Mouse (Mus musculus): ENCODE results near the gene Rhobtb1.
A peak's percentile ranks its signal among the peaks of the same experiment; 100 is the strongest.

Gene Rhobtb1

DNA sequence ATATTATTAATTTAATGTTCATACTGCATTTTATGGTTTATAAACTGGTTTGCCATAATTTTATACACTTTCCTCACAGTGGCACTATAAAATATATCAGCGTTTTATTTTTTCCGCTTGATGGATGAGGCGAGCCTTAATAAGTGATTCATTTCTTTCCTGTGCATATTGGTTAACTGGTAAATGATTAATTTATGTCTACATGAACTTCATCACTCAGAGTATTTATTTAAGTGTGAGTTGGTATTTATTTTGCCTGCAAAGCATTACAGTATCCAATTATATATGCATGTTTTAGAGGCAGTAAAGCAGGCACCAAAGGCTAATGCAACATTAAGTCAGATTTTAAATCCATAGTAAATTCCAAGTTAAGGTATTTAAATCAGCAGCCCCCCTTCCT lies 14.6 kb downstream of the Rhobtb1 start:
- H3K4me3 ChIP-seq (replicated peaks; ENCODE audit: low read length) = no peak overlapping the region
- TF ChIP-seq POU5F1 (IDR thresholded peaks at IDR 0.05; ENCODE audit: borderline replicate concordance, low read length) (no peak), CTCF (conservative IDR thresholded peaks at IDR 0.05; ENCODE audit: low read length) (no peak), NANOG (IDR thresholded peaks at IDR 0.05; ENCODE audit: borderline replicate concordance, low read length) (no peak)
- no peaks in the 10 kb centered on the region for H3K27me3 ChIP-seq (ENCODE audit: insufficient read depth, low read length)
- no peaks in the 10 kb centered on the region for H3K36me3 ChIP-seq (ENCODE audit: insufficient read depth, low read length)
- H3K9me3 ChIP-seq (ENCODE audit: low read length) = no peaks in the 10 kb centered on the region
- 0 out of 2 replicates have a peak, but pooled peaks cover 3% of the 10 kb centered on the region for H3K4me1 ChIP-seq (replicated peaks; ENCODE audit: low read depth, low read length)

DNA sequence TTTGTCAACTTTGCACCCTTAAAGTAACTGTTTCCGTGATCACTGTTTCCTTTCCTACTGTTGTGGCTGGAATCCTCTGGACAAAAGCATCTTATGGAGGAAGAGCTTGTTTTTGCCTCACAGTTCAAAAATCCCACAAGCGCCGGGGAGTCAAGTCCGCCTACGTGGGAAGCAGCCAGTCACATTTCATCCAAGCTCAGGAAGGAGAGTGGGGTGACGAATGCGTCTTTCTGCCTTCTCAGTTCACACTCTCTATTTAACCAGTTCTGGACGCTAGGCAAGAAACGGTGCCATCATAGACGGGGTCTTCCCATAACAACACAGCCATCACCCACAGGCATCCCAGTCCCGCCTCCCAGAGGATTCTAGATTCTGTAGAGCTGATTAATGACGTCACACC lies 15.3 kb downstream of the Rhobtb1 start:
- no peak for TF ChIP-seq NANOG (IDR thresholded peaks at IDR 0.05; ENCODE audit: borderline replicate concordance, low read length)
- TF ChIP-seq POU5F1 (IDR thresholded peaks at IDR 0.05; ENCODE audit: borderline replicate concordance, low read length) = no peak
- no peak for TF ChIP-seq CTCF (conservative IDR thresholded peaks at IDR 0.05; ENCODE audit: low read length)
- Histone ChIP-seq H3K4me1 (replicated peaks; ENCODE audit: low read depth, low read length) (0 out of 2 replicates have a peak, but pooled peaks cover 3% of the 10 kb centered on the region), H3K4me3 (replicated peaks; ENCODE audit: low read length) (no peak overlapping the region), H3K27me3 (ENCODE audit: insufficient read depth, low read length) (no peaks in the 10 kb centered on the region), H3K36me3 (ENCODE audit: insufficient read depth, low read length) (no peaks in the 10 kb centered on the region), H3K9me3 (ENCODE audit: low read length) (no peaks in the 10 kb centered on the region)

- no peak for TF ChIP-seq CTCF (conservative IDR thresholded peaks at IDR 0.05; ENCODE audit: low read length)
- no peak for TF ChIP-seq POU5F1 (IDR thresholded peaks at IDR 0.05; ENCODE audit: borderline replicate concordance, low read length)
- no peak for TF ChIP-seq NANOG (IDR thresholded peaks at IDR 0.05; ENCODE audit: borderline replicate concordance, low read length)
- no peaks in the 10 kb centered on the region for H3K36me3 ChIP-seq (ENCODE audit: insufficient read depth, low read length)
These were observed 21.2 kb downstream of the Rhobtb1 start for GRCm38 (mm10) chr10:69172412-69172811.

GRCm38 (mm10) chr10:69176116-69176515 lies 24.9 kb downstream of the Rhobtb1 start:
- Histone ChIP-seq H3K36me3 (ENCODE audit: insufficient read depth, low read length) (no peaks in the 10 kb centered on the region), H3K27me3 (ENCODE audit: insufficient read depth, low read length) (no peaks in the 10 kb centered on the region), H3K4me1 (replicated peaks; ENCODE audit: low read depth, low read length) (no peaks in the 10 kb centered on the region), H3K9me3 (ENCODE audit: low read length) (no peaks in the 10 kb centered on the region), H3K4me3 (replicated peaks; ENCODE audit: low read length) (no peak overlapping the region)
- TF ChIP-seq NANOG (IDR thresholded peaks at IDR 0.05; ENCODE audit: borderline replicate concordance, low read length) (no peak), POU5F1 (IDR thresholded peaks at IDR 0.05; ENCODE audit: borderline replicate concordance, low read length) (no peak), CTCF (conservative IDR thresholded peaks at IDR 0.05; ENCODE audit: low read length) (no peak)

More at GRCm38 (mm10) chr10:69172412-69172811, 21.2 kb downstream of the Rhobtb1 start:
- no peaks in the 10 kb centered on the region for H3K27me3 ChIP-seq (ENCODE audit: insufficient read depth, low read length)
- H3K4me3 ChIP-seq (replicated peaks; ENCODE audit: low read length) = no peak overlapping the region
- H3K9me3 ChIP-seq (ENCODE audit: low read length) = no peaks in the 10 kb centered on the region
- H3K4me1 ChIP-seq (replicated peaks; ENCODE audit: low read depth, low read length) = 0 out of 2 replicates have a peak, but pooled peaks cover 3% of the 10 kb centered on the region

DNA sequence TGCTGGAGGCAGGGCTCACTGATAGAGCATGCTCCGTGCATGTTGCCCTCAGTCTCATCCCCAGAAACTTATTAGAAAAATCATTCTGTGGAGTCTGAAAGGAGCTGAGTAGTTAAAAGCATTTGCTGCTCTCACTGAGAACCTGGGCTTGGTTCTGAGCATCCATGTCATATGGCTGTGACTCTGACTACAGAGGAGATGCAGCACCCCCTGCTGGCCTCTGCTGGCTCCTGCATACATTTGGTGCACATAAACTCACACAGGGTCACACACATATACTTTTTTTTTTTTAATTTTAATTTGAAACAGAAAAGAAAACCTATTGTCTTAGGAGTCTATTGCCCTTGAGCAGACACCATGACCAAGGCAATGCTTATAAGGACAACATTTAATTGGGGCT lies 28.1 kb downstream of the Rhobtb1 start:
- Histone ChIP-seq H3K9me3 (ENCODE audit: low read length) (no peaks in the 10 kb centered on the region), H3K4me1 (replicated peaks; ENCODE audit: low read depth, low read length) (no peaks in the 10 kb centered on the region), H3K4me3 (replicated peaks; ENCODE audit: low read length) (no peak overlapping the region), H3K27me3 (ENCODE audit: insufficient read depth, low read length) (no peaks in the 10 kb centered on the region), H3K36me3 (ENCODE audit: insufficient read depth, low read length) (no peaks in the 10 kb centered on the region)
- TF ChIP-seq CTCF (conservative IDR thresholded peaks at IDR 0.05; ENCODE audit: low read length) (peak; percentile 65), NANOG (IDR thresholded peaks at IDR 0.05; ENCODE audit: borderline replicate concordance, low read length) (no peak)

- no peaks in the 10 kb centered on the region for H3K9me3 ChIP-seq (ENCODE audit: low read length)
- no peaks in the 10 kb centered on the region for H3K36me3 ChIP-seq (ENCODE audit: insufficient read depth, low read length)
- no peaks in the 10 kb centered on the region for H3K4me1 ChIP-seq (replicated peaks; ENCODE audit: low read depth, low read length)
- TF ChIP-seq POU5F1 (IDR thresholded peaks at IDR 0.05; ENCODE audit: borderline replicate concordance, low read length) (no peak), CTCF (conservative IDR thresholded peaks at IDR 0.05; ENCODE audit: low read length) (no peak), NANOG (IDR thresholded peaks at IDR 0.05; ENCODE audit: borderline replicate concordance, low read length) (no peak)
- H3K4me3 ChIP-seq (replicated peaks; ENCODE audit: low read length) = no peak overlapping the region
- H3K27me3 ChIP-seq (ENCODE audit: insufficient read depth, low read length) = no peaks in the 10 kb centered on the region; the same call in 1 of the 2 replicates
These were observed 29.8 kb downstream of the Rhobtb1 start for GRCm38 (mm10) chr10:69180997-69181396.

- H3K36me3 ChIP-seq (ENCODE audit: insufficient read depth, low read length) = no peaks in the 10 kb centered on the region
- TF ChIP-seq NANOG (IDR thresholded peaks at IDR 0.05; ENCODE audit: borderline replicate concordance, low read length) (no peak), POU5F1 (IDR thresholded peaks at IDR 0.05; ENCODE audit: borderline replicate concordance, low read length) (no peak), CTCF (conservative IDR thresholded peaks at IDR 0.05; ENCODE audit: low read length) (no peak)
- H3K4me3 ChIP-seq (replicated peaks; ENCODE audit: low read length) = no peak overlapping the region
- no peaks in the 10 kb centered on the region; the same call in 1 of the 2 replicates for H3K27me3 ChIP-seq (ENCODE audit: insufficient read depth, low read length)
- no peaks in the 10 kb centered on the region for H3K4me1 ChIP-seq (replicated peaks; ENCODE audit: low read depth, low read length)
- H3K9me3 ChIP-seq (ENCODE audit: low read length) = no peaks in the 10 kb centered on the region
These were observed 33.7 kb downstream of the Rhobtb1 start for GRCm38 (mm10) chr10:69184903-69185302.

DNA sequence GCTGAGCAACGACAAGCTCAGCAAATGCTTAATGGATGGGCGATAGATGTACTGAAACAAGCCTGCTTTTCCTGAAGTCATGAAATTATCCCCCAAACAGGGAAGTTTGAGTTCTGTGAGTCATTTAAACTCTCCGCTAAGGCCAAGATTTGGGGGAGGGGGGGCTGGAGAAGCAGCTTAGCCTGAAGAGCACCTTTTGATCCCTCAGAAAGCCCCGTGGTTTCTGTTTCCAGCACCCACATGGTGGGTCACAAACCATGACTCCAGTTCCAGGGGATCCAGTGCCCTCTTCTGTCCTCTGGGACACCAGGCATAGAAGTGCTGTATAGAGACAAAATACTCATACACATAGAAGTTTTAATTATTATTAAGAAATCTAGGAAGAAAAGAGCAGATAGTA lies 34.2 kb downstream of the Rhobtb1 start:
- H3K36me3 ChIP-seq (ENCODE audit: insufficient read depth, low read length) = no peaks in the 10 kb centered on the region
- H3K9me3 ChIP-seq (ENCODE audit: low read length) = no peaks in the 10 kb centered on the region
- no peaks in the 10 kb centered on the region; the same call in 1 of the 2 replicates for H3K27me3 ChIP-seq (ENCODE audit: insufficient read depth, low read length)
- TF ChIP-seq POU5F1 (IDR thresholded peaks at IDR 0.05; ENCODE audit: borderline replicate concordance, low read length) (no peak), CTCF (conservative IDR thresholded peaks at IDR 0.05; ENCODE audit: low read length) (no peak), NANOG (IDR thresholded peaks at IDR 0.05; ENCODE audit: borderline replicate concordance, low read length) (no peak)
- H3K4me3 ChIP-seq (replicated peaks; ENCODE audit: low read length) = no peak overlapping the region
- H3K4me1 ChIP-seq (replicated peaks; ENCODE audit: low read depth, low read length) = no peaks in the 10 kb centered on the region
